ENCODE assay signal across 8 mouse cellular contexts in genomic region chr5:146676470-146677150, GRCm38 (mm10).
DNase-seq lines count a peak whose midpoint lies in the region; ATAC-seq and TF ChIP-seq lines count a peak whose summit lies in the region.

No protein-coding gene starts in this region.

- DNase-seq in heart, adult 18-20 months = peak; percentile 82 to 89
- DNase-seq in heart, embryonic 10.5 days (ENCODE audit: low spot score) = no peak
- peak; percentile 64 for DNase-seq in gastrocnemius, postnatal 14 days
- peak; percentile 70 for DNase-seq in kidney, postnatal 0 days (ENCODE audit: low spot score)
- no peak for DNase-seq in cerebellum, postnatal 4 days (ENCODE audit: low spot score in 2 of 2)
- DNase-seq in Muller cell, postnatal 12 days (ENCODE audit: inconsistent ontology term) = no peak
- DNase-seq in limb, embryonic 10.5 days (ENCODE audit: low spot score) = no peak

- peak; percentile 63; the same call in 1 of the 2 replicates for ATAC-seq in kidney, postnatal 0 days (replicated peaks; ENCODE audit: low FRiP score, low read depth)
- ATAC-seq in megakaryocyte progenitor cell, adult 5-6 weeks (replicated peaks; ENCODE audit: poor library complexity) = peak; percentile 77

- H3K9ac ChIP-seq in kidney, postnatal 0 days (ENCODE audit: low read depth, low read length) = no peak overlapping the region

- no peaks in the 10 kb centered on the region for H3K9me3 ChIP-seq in heart, embryonic 10.5 days
- peaks cover 3% of the 10 kb centered on the region; the same call in 1 of the 2 replicates for H3K9me3 ChIP-seq in kidney, postnatal 0 days (replicated peaks; ENCODE audit: low read length)
- H3K9me3 ChIP-seq in limb, embryonic 10.5 days (replicated peaks) = no peaks in the 10 kb centered on the region

- peaks cover 18% of the 10 kb centered on the region for H3K4me1 ChIP-seq in heart, embryonic 10.5 days
- no peaks in the 10 kb centered on the region for H3K4me1 ChIP-seq in kidney, postnatal 0 days (replicated peaks; ENCODE audit: insufficient read depth, low read length)
- H3K4me1 ChIP-seq in limb, embryonic 10.5 days = peaks cover 12% of the 10 kb centered on the region; the same call in 1 of the 2 replicates

- peaks cover 6% of the 10 kb centered on the region; the same call in 1 of the 2 replicates for H3K27me3 ChIP-seq in heart, embryonic 10.5 days (ENCODE audit: insufficient read depth, poor library complexity, severe bottlenecking)
- no peaks in the 10 kb centered on the region for H3K27me3 ChIP-seq in kidney, postnatal 0 days (ENCODE audit: insufficient read depth, low read length)
- H3K27me3 ChIP-seq in limb, embryonic 10.5 days (ENCODE audit: low read depth, poor library complexity, severe bottlenecking) = peaks cover 23% of the 10 kb centered on the region; the same call in 1 of the 2 replicates

- WGBS in heart, embryonic 10.5 days = 83% methylated on average over 12 of the region's 12 CpGs
- 41% methylated on average over 12 of the region's 12 CpGs for WGBS in kidney, postnatal 0 days
- 87% methylated on average over 12 of the region's 12 CpGs for WGBS in limb, embryonic 10.5 days

- no peak for TF ChIP-seq CTCF in kidney, postnatal 0 days (IDR thresholded peaks at IDR 0.05; ENCODE audit: low read depth)

- intact Hi-C loops in gastrocnemius, postnatal 14 days (cut with DNase I; ENCODE audit: low total_unique reads) = loop anchor here (10.0 kb wide), 2 partner anchors 228 to 638 kb away; no protein-coding TSS in a partner anchor

- H3K36me3 ChIP-seq in heart, embryonic 10.5 days = no peaks in the 10 kb centered on the region
- no peaks in the 10 kb centered on the region for H3K36me3 ChIP-seq in kidney, postnatal 0 days (ENCODE audit: insufficient read depth, low read length)
- no peaks in the 10 kb centered on the region for H3K36me3 ChIP-seq in limb, embryonic 10.5 days

- no peak overlapping the region for H3K27ac ChIP-seq in heart, embryonic 10.5 days
- H3K27ac ChIP-seq in kidney, postnatal 0 days = peak overlapping the region; percentile 48; the same call in 1 of the 2 replicates
- no peak overlapping the region for H3K27ac ChIP-seq in limb, embryonic 10.5 days

- no peak overlapping the region for H3K4me2 ChIP-seq in kidney, postnatal 0 days (ENCODE audit: low read length)

- H3K4me3 ChIP-seq in heart, embryonic 10.5 days = no peak overlapping the region
- no peak overlapping the region for H3K4me3 ChIP-seq in kidney, postnatal 0 days (replicated peaks; ENCODE audit: low read depth, low read length)
- no peak overlapping the region for H3K4me3 ChIP-seq in limb, embryonic 10.5 days

Comparison
In these comparisons a context has a peak if more than half of its experiments do, and no peak if none do; other contexts are left out.
1. DNase-seq: peak in heart, adult 18-20 months (2 of 2), gastrocnemius, postnatal 14 days (single experiment) and kidney, postnatal 0 days (single experiment); none in heart, embryonic 10.5 days (single experiment), cerebellum, postnatal 4 days (0 of 2), Muller cell, postnatal 12 days (single experiment) and limb, embryonic 10.5 days (single experiment).